Mouse (Mus musculus) liver, embryonic 16.5 days (tissue): ENCODE measurements around the gene Ctss. TPM values are rescaled to one million over a fixed set of nuclear protein-coding genes. Genes with fewer than 3 reads are reported as not detected.
A peak's percentile ranks its signal among the peaks of the same experiment; 100 is the strongest.

Experiments used
- ATAC-seq: fragments of 200-750 bp; cut with Nextera tagmentation; 2 replicates; pipeline ENCODE4 v1.8.0; 2017; ENCODE audit warnings: low read depth, mild to moderate bottlenecking, moderate number of reproducible peaks, moderate library complexity
- H3K27ac ChIP-seq: fragments of 300-500 bp; sonication (generic); 2 replicates; pipeline ENCODE4 v1.5.1; 2014; ENCODE audit warnings: mild to moderate bottlenecking, low read length
- H3K27me3 ChIP-seq: fragments of 300-500 bp; sonication (generic); 2 replicates; pipeline ENCODE4 v1.6.1; 2014; ENCODE audit warnings: low read depth, low read length, mixed read lengths; ENCODE audit not compliant: control insufficient read depth, insufficient read depth
- H3K36me3 ChIP-seq: fragments of 300-500 bp; sonication (generic); 2 replicates; pipeline ENCODE4 v1.6.1; 2014; ENCODE audit warnings: mild to moderate bottlenecking; ENCODE audit not compliant: control insufficient read depth, insufficient read depth
- H3K4me1 ChIP-seq: fragments of 300-500 bp; sonication (generic); 2 replicates; pipeline ENCODE4 v1.6.1; 2014; ENCODE audit warnings: low read depth, low read length, mixed read lengths; ENCODE audit not compliant: control insufficient read depth
- H3K4me2 ChIP-seq: fragments of 300-500 bp; sonication (generic); 2 replicates; pipeline ENCODE4 v1.6.1; 2014; ENCODE audit warnings: low read depth, low read length, mixed read lengths
- H3K4me3 ChIP-seq: fragments of 300-500 bp; sonication (generic); 2 replicates; pipeline ENCODE4 v1.5.1; 2014; ENCODE audit warnings: low read depth, mild to moderate bottlenecking, low read length
- H3K9ac ChIP-seq: fragments of 300-500 bp; sonication (generic); 2 replicates; pipeline ENCODE4 v1.6.1; 2014; ENCODE audit warnings: low read depth, low read length
- H3K9me3 ChIP-seq: fragments of 300-500 bp; sonication (generic); replicated peaks from 2 replicates; pipeline ENCODE4 v1.6.1; 2016; ENCODE audit warnings: low read length; ENCODE audit not compliant: control insufficient read depth
- WGBS: fragments of 180-500 bp; shearing (Covaris S2); extraction: QIAGEN DNeasy Blood & Tissue Kit; methylation state at CpG from one replicate; pipeline ENCODE4 v1.1.7; 2014; ENCODE audit not compliant: insufficient replicate concordance; 5-methylcytosine and 5-hydroxymethylcytosine counted together
- polyA plus RNA-seq: library from polyadenylated mRNA; unstranded; fragments of >200 nt; fragmentation: Nextera tagmentation; extraction: Ambion mirVana; gene quantifications from 2 replicates; pipeline ENCODE4 v1.2.1, GENCODE M21; 2015

The Ctss gene
- polyA plus RNA-seq, 1 experiment from 2014 or later: 38.4 TPM

- 52% methylated on average over 2 of the region's 2 CpGs for WGBS
- Histone ChIP-seq H3K9ac (no peak overlapping the region), H3K27me3 (no peaks in the 10 kb centered on the region), H3K36me3 (no peaks in the 10 kb centered on the region), H3K9me3 (no peaks in the 10 kb centered on the region), H3K27ac (no peak overlapping the region), H3K4me3 (no peak overlapping the region), H3K4me2 (no peak overlapping the region), H3K4me1 (no peaks in the 10 kb centered on the region)
- ATAC-seq: no peak
Observed at GRCm38 (mm10) chr3:95502312-95502711, 24.3 kb upstream of the Ctss start.

DNA sequence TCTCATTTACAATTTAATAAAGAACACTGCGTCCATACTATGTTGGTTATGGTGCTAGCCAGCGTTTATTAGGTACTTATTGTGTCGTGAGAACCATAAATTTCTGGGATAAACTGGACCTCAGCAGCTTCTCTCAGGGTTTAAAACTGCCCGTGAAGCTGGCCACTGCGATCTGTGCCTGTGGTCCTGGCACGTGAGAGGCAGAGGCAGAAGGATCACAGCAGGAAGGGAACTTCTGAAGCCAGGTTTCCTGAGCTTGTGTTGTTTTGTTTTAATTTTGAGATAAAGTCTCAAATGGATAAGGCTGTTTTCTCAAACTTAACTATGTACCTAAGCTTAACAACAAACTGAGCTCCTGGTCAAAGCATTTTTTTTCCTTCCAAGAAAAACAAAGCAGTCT, 17.2 kb upstream of the Ctss start:
- Histone ChIP-seq H3K9me3 (no peaks in the 10 kb centered on the region), H3K4me1 (peaks cover 8% of the 10 kb centered on the region; the same call in 1 of the 2 replicates), H3K4me3 (no peak overlapping the region), H3K36me3 (no peaks in the 10 kb centered on the region), H3K27ac (no peak overlapping the region), H3K27me3 (no peaks in the 10 kb centered on the region), H3K9ac (no peak overlapping the region), H3K4me2 (no peak overlapping the region)
- ATAC-seq: no peak
- 50% methylated on average over 6 of the region's 6 CpGs for WGBS

GRCm38 (mm10) chr3:95511611-95512180, 14.9 kb upstream of the Ctss start:
- no peak for ATAC-seq

DNA sequence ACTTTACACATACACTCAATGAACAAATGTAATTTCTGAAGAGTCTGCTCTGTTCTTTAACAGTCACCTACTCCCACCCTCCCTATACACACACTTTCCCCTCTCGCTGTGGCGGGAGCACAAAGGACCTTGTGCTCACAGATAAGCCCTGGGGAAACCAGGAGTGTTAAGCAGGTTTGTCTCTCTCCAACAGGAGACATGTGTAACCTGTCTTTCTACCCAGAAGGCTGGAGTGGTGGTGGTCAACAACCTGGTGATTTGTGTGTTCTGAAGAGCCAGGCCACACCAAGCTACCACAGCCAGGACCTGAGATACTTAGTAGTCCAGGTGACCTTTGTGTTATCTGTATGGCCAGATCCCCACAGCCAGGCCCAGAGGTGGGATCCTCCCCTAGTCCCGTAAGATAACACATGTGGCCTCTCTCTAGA, 10.0 kb upstream of the Ctss start:
- peaks cover 65% of the 10 kb centered on the region for H3K4me1 ChIP-seq
- peak overlapping the region; percentile 93 for H3K27ac ChIP-seq
- H3K4me2 ChIP-seq: peak overlapping the region; percentile 60
- peak; percentile 84 for ATAC-seq
- H3K9me3 ChIP-seq: no peaks in the 10 kb centered on the region
- H3K9ac ChIP-seq: peak overlapping the region; percentile 66
- 31% methylated on average over 3 of the region's 3 CpGs for WGBS
- H3K4me3 ChIP-seq: peak overlapping the region; percentile 36
- no peaks in the 10 kb centered on the region for H3K27me3 ChIP-seq
- H3K36me3 ChIP-seq: no peaks in the 10 kb centered on the region

More at GRCm38 (mm10) chr3:95511611-95512180, 14.9 kb upstream of the Ctss start:
- Histone ChIP-seq H3K27me3 (no peaks in the 10 kb centered on the region), H3K9me3 (no peaks in the 10 kb centered on the region), H3K9ac (no peak overlapping the region), H3K36me3 (no peaks in the 10 kb centered on the region), H3K4me3 (no peak overlapping the region), H3K27ac (peak overlapping the region; percentile 9; the same call in 1 of the 2 replicates), H3K4me2 (no peak overlapping the region), H3K4me1 (peaks cover 24% of the 10 kb centered on the region)
- 41% methylated on average over 9 of the region's 9 CpGs for WGBS

DNA sequence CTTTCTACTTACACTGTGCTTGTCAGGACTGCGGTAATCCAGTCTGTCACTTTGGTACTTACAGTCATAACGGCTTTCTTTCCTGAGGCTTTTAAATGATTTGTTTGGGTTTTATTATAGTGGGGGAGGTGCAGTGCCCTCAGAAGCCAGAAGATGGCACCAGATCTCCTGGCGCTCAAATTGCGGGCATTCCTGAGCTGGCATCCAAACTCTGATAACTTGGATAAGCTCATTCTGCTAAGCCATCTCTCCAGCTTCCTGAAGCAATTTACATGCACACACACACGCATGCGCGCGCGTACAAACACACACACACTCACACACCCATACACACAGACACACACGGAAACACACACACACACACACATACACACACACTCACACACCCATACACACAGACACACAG, 9.1 kb upstream of the Ctss start:
- H3K9me3 ChIP-seq: no peaks in the 10 kb centered on the region
- peak overlapping the region; percentile 66 for H3K9ac ChIP-seq
- WGBS: 12% methylated on average over 10 of the region's 10 CpGs
- H3K27ac ChIP-seq: peak overlapping the region; percentile 93
- H3K27me3 ChIP-seq: no peaks in the 10 kb centered on the region
- no peak overlapping the region for H3K4me3 ChIP-seq
- peak; percentile 14 for ATAC-seq
- H3K4me2 ChIP-seq: peak overlapping the region; percentile 60
- H3K4me1 ChIP-seq: peaks cover 65% of the 10 kb centered on the region
- no peaks in the 10 kb centered on the region for H3K36me3 ChIP-seq

- H3K4me1 ChIP-seq: peaks cover 67% of the 10 kb centered on the region
- no peaks in the 10 kb centered on the region for H3K9me3 ChIP-seq
- no peaks in the 10 kb centered on the region for H3K36me3 ChIP-seq
- 0 out of 2 replicates have a peak overlapping the region, but pooled peaks have one; percentile 2 for H3K4me3 ChIP-seq
- peak overlapping the region; percentile 88 for H3K27ac ChIP-seq
- peak overlapping the region; percentile 51 for H3K4me2 ChIP-seq
- H3K9ac ChIP-seq: peak overlapping the region; percentile 55
- H3K27me3 ChIP-seq: no peaks in the 10 kb centered on the region
- WGBS: 24% methylated on average over 7 of the region's 7 CpGs
- ATAC-seq: peak; percentile 17
Observed at GRCm38 (mm10) chr3:95518891-95519290, 7.7 kb upstream of the Ctss start.

DNA sequence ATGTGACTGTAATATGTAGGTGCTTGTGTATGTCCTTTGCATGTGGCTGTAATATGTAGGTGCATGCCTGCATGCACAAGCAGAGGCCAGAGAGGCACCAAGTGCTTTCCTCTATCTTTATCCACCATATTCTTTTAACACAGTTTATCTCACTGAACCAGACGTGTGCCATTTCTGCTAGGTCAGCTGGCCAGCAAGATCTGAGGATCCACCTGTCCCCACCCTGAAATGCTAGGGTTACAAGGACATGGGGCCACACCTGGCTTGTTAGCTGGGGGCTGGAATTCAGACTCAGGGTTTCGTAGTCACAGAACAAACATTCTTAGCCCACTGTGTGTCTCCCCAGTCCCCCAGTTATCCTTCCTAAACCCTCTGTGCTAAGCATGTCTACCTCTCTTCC, 7.3 kb upstream of the Ctss start:
- H3K4me3 ChIP-seq: 0 out of 2 replicates have a peak overlapping the region, but pooled peaks have one; percentile 2
- ATAC-seq: peak; percentile 86
- H3K9ac ChIP-seq: peak overlapping the region; percentile 55

GRCm38 (mm10) chr3:95520100-95520499, 6.5 kb upstream of the Ctss start:
- Histone ChIP-seq H3K4me3 (no peak overlapping the region), H3K9ac (0 out of 2 replicates have a peak overlapping the region, but pooled peaks have one; percentile 33), H3K4me1 (peaks cover 64% of the 10 kb centered on the region), H3K9me3 (no peaks in the 10 kb centered on the region), H3K27me3 (no peaks in the 10 kb centered on the region), H3K27ac (peak overlapping the region; percentile 85), H3K4me2 (no peak overlapping the region), H3K36me3 (no peaks in the 10 kb centered on the region)
- 72% methylated on average over 3 of the region's 3 CpGs for WGBS
- no peak for ATAC-seq

More for the DNA sequence above, 7.3 kb upstream of the Ctss start:
- 23% methylated on average over 2 of the region's 2 CpGs for WGBS
- Histone ChIP-seq H3K4me2 (peak overlapping the region; percentile 51), H3K27ac (peak overlapping the region; percentile 88), H3K9me3 (no peaks in the 10 kb centered on the region), H3K4me1 (peaks cover 67% of the 10 kb centered on the region), H3K36me3 (no peaks in the 10 kb centered on the region), H3K27me3 (no peaks in the 10 kb centered on the region)

GRCm38 (mm10) chr3:95521168-95521567, 5.4 kb upstream of the Ctss start:
- Histone ChIP-seq H3K9me3 (no peaks in the 10 kb centered on the region), H3K9ac (no peak overlapping the region), H3K4me3 (no peak overlapping the region), H3K36me3 (no peaks in the 10 kb centered on the region), H3K4me1 (peaks cover 61% of the 10 kb centered on the region), H3K4me2 (no peak overlapping the region), H3K27ac (peak overlapping the region; percentile 85), H3K27me3 (no peaks in the 10 kb centered on the region)
- ATAC-seq: no peak
- WGBS: 48% methylated on average over 10 of the region's 10 CpGs
